Mouse (Mus musculus): ENCODE results near the gene Plg. TPM values are rescaled to one million over a fixed set of nuclear protein-coding genes. Genes with fewer than 3 reads are reported as not detected.

Gene Plg
- polyA plus RNA-seq, 1 experiment from 2014 or later, result 552 TPM

DNA sequence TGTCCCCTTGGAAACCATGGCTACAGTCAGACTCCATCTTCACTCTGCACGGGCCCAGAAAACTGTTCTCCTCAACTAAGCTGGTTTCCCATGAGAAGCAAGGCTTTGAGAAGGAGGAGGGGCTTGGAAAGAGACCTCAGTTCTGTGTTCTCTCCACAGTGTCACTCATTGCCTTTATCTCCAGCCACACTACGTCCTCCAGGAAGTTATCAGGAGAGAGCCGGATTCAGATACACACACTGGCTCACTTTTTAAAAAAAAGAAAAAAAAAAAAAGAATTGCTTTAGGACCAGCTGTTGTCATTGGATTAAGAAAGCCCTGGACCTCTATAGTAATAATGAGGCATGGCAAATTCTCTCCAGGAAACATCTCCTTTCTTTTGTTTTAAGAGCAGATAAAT, 48.7 kb downstream of the Plg start:
- Histone ChIP-seq H3K27me3 (ENCODE audit: control insufficient read depth, insufficient read depth, low read depth, low read length) (no peaks in the 10 kb centered on the region), H3K27ac (ENCODE audit: low read length) (no peak overlapping the region), H3K9ac (ENCODE audit: low read depth, low read length) (no peak overlapping the region), H3K9me3 (replicated peaks; ENCODE audit: control insufficient read depth, low read length) (no peaks in the 10 kb centered on the region), H3K4me1 (ENCODE audit: control insufficient read depth, low read depth, low read length) (peaks cover 3% of the 10 kb centered on the region; the same call in 1 of the 2 replicates), H3K36me3 (ENCODE audit: control insufficient read depth, insufficient read depth) (no peaks in the 10 kb centered on the region), H3K4me2 (ENCODE audit: low read depth, low read length) (no peak overlapping the region), H3K4me3 (ENCODE audit: low read depth, low read length) (no peak overlapping the region)
- 16% methylated on average over 3 of the region's 3 CpGs for WGBS (ENCODE audit: insufficient replicate concordance)
- ATAC-seq (ENCODE audit: low read depth), result peak; percentile 64

GRCm38 (mm10) chr17:12428369-12428768, 50.0 kb downstream of the Plg start:
- no peaks in the 10 kb centered on the region for H3K9me3 ChIP-seq (replicated peaks; ENCODE audit: control insufficient read depth, low read length)
- H3K27ac ChIP-seq (ENCODE audit: low read length), result no peak overlapping the region
- H3K4me1 ChIP-seq (ENCODE audit: control insufficient read depth, low read depth, low read length), result peaks cover 3% of the 10 kb centered on the region; the same call in 1 of the 2 replicates
- no peak overlapping the region for H3K4me3 ChIP-seq (ENCODE audit: low read depth, low read length)
- H3K9ac ChIP-seq (ENCODE audit: low read depth, low read length), result no peak overlapping the region
- no peaks in the 10 kb centered on the region for H3K27me3 ChIP-seq (ENCODE audit: control insufficient read depth, insufficient read depth, low read depth, low read length)
- no peaks in the 10 kb centered on the region for H3K36me3 ChIP-seq (ENCODE audit: control insufficient read depth, insufficient read depth)
- no peak overlapping the region for H3K4me2 ChIP-seq (ENCODE audit: low read depth, low read length)
- ATAC-seq (ENCODE audit: low read depth), result no peak

GRCm38 (mm10) chr17:12431707-12432106, 53.3 kb downstream of the Plg start:
- Histone ChIP-seq H3K4me2 (ENCODE audit: low read depth, low read length) (no peak overlapping the region), H3K9me3 (replicated peaks; ENCODE audit: control insufficient read depth, low read length) (no peaks in the 10 kb centered on the region), H3K4me1 (ENCODE audit: control insufficient read depth, low read depth, low read length) (peaks cover 3% of the 10 kb centered on the region; the same call in 1 of the 2 replicates), H3K36me3 (ENCODE audit: control insufficient read depth, insufficient read depth) (no peaks in the 10 kb centered on the region), H3K27me3 (ENCODE audit: control insufficient read depth, insufficient read depth, low read depth, low read length) (no peaks in the 10 kb centered on the region), H3K27ac (ENCODE audit: low read length) (no peak overlapping the region), H3K9ac (ENCODE audit: low read depth, low read length) (no peak overlapping the region), H3K4me3 (ENCODE audit: low read depth, low read length) (no peak overlapping the region)
- 55% methylated on average over 5 of the region's 5 CpGs for WGBS (ENCODE audit: insufficient replicate concordance)
- ATAC-seq (ENCODE audit: low read depth), result no peak

- H3K9me3 ChIP-seq (replicated peaks; ENCODE audit: control insufficient read depth, low read length), result no peaks in the 10 kb centered on the region
- H3K27ac ChIP-seq (ENCODE audit: low read length), result no peak overlapping the region
- H3K4me1 ChIP-seq (ENCODE audit: control insufficient read depth, low read depth, low read length), result no peaks in the 10 kb centered on the region
- no peak for ATAC-seq (ENCODE audit: low read depth)
- WGBS (ENCODE audit: insufficient replicate concordance), result 74% methylated on average over 10 of the region's 10 CpGs
- no peaks in the 10 kb centered on the region for H3K36me3 ChIP-seq (ENCODE audit: control insufficient read depth, insufficient read depth)
- H3K27me3 ChIP-seq (ENCODE audit: control insufficient read depth, insufficient read depth, low read depth, low read length), result no peaks in the 10 kb centered on the region
- no peak overlapping the region for H3K9ac ChIP-seq (ENCODE audit: low read depth, low read length)
- no peak overlapping the region for H3K4me3 ChIP-seq (ENCODE audit: low read depth, low read length)
- H3K4me2 ChIP-seq (ENCODE audit: low read depth, low read length), result no peak overlapping the region
These were observed 59.4 kb downstream of the Plg start for GRCm38 (mm10) chr17:12437771-12438170.

DNA sequence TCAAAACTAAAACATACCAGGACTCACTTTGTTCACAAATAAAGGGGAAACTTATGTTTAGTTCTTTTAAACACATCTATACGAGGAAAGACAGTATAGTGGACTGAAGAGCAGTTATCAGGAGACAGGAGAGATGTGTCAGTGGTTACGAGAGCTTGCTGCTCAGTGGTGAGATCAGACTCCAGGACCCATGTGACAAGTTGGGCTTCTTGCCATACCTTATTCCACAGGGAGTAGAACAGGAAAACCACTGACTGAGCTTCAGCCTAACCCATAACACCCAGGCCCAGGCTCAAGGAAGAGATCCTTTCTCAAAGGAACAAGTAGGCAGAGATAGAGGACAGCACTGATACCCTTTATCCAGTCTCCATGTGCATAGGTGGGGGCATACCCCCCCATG, 66.2 kb downstream of the Plg start:
- H3K9ac ChIP-seq (ENCODE audit: low read depth, low read length), result no peak overlapping the region
- WGBS (ENCODE audit: insufficient replicate concordance), result 54% methylated on average over 2 of the region's 2 CpGs
- H3K27me3 ChIP-seq (ENCODE audit: control insufficient read depth, insufficient read depth, low read depth, low read length), result no peaks in the 10 kb centered on the region
- no peaks in the 10 kb centered on the region for H3K9me3 ChIP-seq (replicated peaks; ENCODE audit: control insufficient read depth, low read length)
- H3K4me3 ChIP-seq (ENCODE audit: low read depth, low read length), result no peak overlapping the region
- no peaks in the 10 kb centered on the region for H3K36me3 ChIP-seq (ENCODE audit: control insufficient read depth, insufficient read depth)
- no peak for ATAC-seq (ENCODE audit: low read depth)
- H3K4me2 ChIP-seq (ENCODE audit: low read depth, low read length), result no peak overlapping the region
- no peaks in the 10 kb centered on the region for H3K4me1 ChIP-seq (ENCODE audit: control insufficient read depth, low read depth, low read length)
- H3K27ac ChIP-seq (ENCODE audit: low read length), result no peak overlapping the region

DNA sequence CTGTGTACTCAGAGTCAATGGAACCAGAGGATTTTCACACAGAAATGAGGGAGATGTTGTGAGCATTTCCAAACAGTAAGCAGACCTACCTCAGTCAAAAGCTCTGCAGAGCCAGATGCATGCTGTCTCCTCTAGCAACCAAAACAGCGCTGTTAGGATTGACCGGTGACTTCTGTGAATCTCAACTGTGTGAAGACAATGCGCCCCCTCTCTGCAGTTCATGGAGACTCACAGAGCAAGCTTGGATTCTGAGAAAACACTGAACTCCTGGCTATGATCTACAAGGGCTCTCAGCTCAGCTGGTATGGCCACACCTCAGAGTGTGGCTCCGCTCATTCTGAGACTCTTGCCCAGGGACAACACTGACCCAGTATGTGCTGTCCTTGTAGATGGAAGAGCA, 72.8 kb downstream of the Plg start:
- 80% methylated on average over 4 of the region's 4 CpGs for WGBS (ENCODE audit: insufficient replicate concordance)
- Histone ChIP-seq H3K36me3 (ENCODE audit: control insufficient read depth, insufficient read depth) (no peaks in the 10 kb centered on the region), H3K9me3 (replicated peaks; ENCODE audit: control insufficient read depth, low read length) (no peaks in the 10 kb centered on the region), H3K27ac (ENCODE audit: low read length) (no peak overlapping the region), H3K4me2 (ENCODE audit: low read depth, low read length) (no peak overlapping the region), H3K4me3 (ENCODE audit: low read depth, low read length) (no peak overlapping the region), H3K9ac (ENCODE audit: low read depth, low read length) (no peak overlapping the region), H3K27me3 (ENCODE audit: control insufficient read depth, insufficient read depth, low read depth, low read length) (no peaks in the 10 kb centered on the region), H3K4me1 (ENCODE audit: control insufficient read depth, low read depth, low read length) (no peaks in the 10 kb centered on the region; the same call in 1 of the 2 replicates)
- ATAC-seq (ENCODE audit: low read depth), result no peak

- H3K36me3 ChIP-seq (ENCODE audit: control insufficient read depth, insufficient read depth), result no peaks in the 10 kb centered on the region
- no peaks in the 10 kb centered on the region; the same call in 1 of the 2 replicates for H3K4me1 ChIP-seq (ENCODE audit: control insufficient read depth, low read depth, low read length)
- no peaks in the 10 kb centered on the region for H3K9me3 ChIP-seq (replicated peaks; ENCODE audit: control insufficient read depth, low read length)
- H3K27me3 ChIP-seq (ENCODE audit: control insufficient read depth, insufficient read depth, low read depth, low read length), result no peaks in the 10 kb centered on the region
- no peak for ATAC-seq (ENCODE audit: low read depth)
- no peak overlapping the region for H3K4me3 ChIP-seq (ENCODE audit: low read depth, low read length)
- no peak overlapping the region for H3K27ac ChIP-seq (ENCODE audit: low read length)
- no peak overlapping the region for H3K9ac ChIP-seq (ENCODE audit: low read depth, low read length)
- 60% methylated on average over 11 of the region's 11 CpGs for WGBS (ENCODE audit: insufficient replicate concordance)
- H3K4me2 ChIP-seq (ENCODE audit: low read depth, low read length), result no peak overlapping the region
These were observed 74.6 kb downstream of the Plg start for GRCm38 (mm10) chr17:12452862-12453531.

GRCm38 (mm10) chr17:12453691-12454090, 75.3 kb downstream of the Plg start:
- no peaks in the 10 kb centered on the region for H3K36me3 ChIP-seq (ENCODE audit: control insufficient read depth, insufficient read depth)
- no peaks in the 10 kb centered on the region for H3K9me3 ChIP-seq (replicated peaks; ENCODE audit: control insufficient read depth, low read length)

GRCm38 (mm10) chr17:12455143-12455790, 76.9 kb downstream of the Plg start:
- no peaks in the 10 kb centered on the region for H3K36me3 ChIP-seq (ENCODE audit: control insufficient read depth, insufficient read depth)
- no peak overlapping the region for H3K9ac ChIP-seq (ENCODE audit: low read depth, low read length)
- no peak for ATAC-seq (ENCODE audit: low read depth)
- no peaks in the 10 kb centered on the region for H3K9me3 ChIP-seq (replicated peaks; ENCODE audit: control insufficient read depth, low read length)
- no peak overlapping the region for H3K4me2 ChIP-seq (ENCODE audit: low read depth, low read length)
- H3K27ac ChIP-seq (ENCODE audit: low read length), result no peak overlapping the region
- 58% methylated on average over 5 of the region's 5 CpGs for WGBS (ENCODE audit: insufficient replicate concordance)
- no peak overlapping the region for H3K4me3 ChIP-seq (ENCODE audit: low read depth, low read length)
- H3K27me3 ChIP-seq (ENCODE audit: control insufficient read depth, insufficient read depth, low read depth, low read length), result no peaks in the 10 kb centered on the region
- no peaks in the 10 kb centered on the region; the same call in 1 of the 2 replicates for H3K4me1 ChIP-seq (ENCODE audit: control insufficient read depth, low read depth, low read length)

More at GRCm38 (mm10) chr17:12453691-12454090, 75.3 kb downstream of the Plg start:
- no peaks in the 10 kb centered on the region for H3K27me3 ChIP-seq (ENCODE audit: control insufficient read depth, insufficient read depth, low read depth, low read length)
- H3K4me2 ChIP-seq (ENCODE audit: low read depth, low read length), result no peak overlapping the region
- no peak overlapping the region for H3K27ac ChIP-seq (ENCODE audit: low read length)
- no peak overlapping the region for H3K9ac ChIP-seq (ENCODE audit: low read depth, low read length)
- 78% methylated on average over 6 of the region's 6 CpGs for WGBS (ENCODE audit: insufficient replicate concordance)
- no peak overlapping the region for H3K4me3 ChIP-seq (ENCODE audit: low read depth, low read length)
- no peaks in the 10 kb centered on the region; the same call in 1 of the 2 replicates for H3K4me1 ChIP-seq (ENCODE audit: control insufficient read depth, low read depth, low read length)
- no peak for ATAC-seq (ENCODE audit: low read depth)
